Mouse (Mus musculus) kidney, adult 18-20 months (tissue): ENCODE data around the gene Nobox.
A peak's percentile ranks its signal among the peaks of the same experiment; 100 is the strongest.

Source experiments
- DNase-seq: peaks from one replicate; pipeline ENCODE4 v3.0.0; 2021

Nobox gene

GRCm38 (mm10) chr6:43309454-43309853, at the start of gene Nobox:
Gene Nobox (minus strand): TSS chr6:43309554.
- no peak for DNase-seq

GRCm38 (mm10) chr6:43354562-43355241, 45.3 kb upstream of the Nobox start:
- DNase-seq, result no peak

GRCm38 (mm10) chr6:43353446-43353845, 44.1 kb upstream of the Nobox start:
- DNase-seq, result no peak

DNA sequence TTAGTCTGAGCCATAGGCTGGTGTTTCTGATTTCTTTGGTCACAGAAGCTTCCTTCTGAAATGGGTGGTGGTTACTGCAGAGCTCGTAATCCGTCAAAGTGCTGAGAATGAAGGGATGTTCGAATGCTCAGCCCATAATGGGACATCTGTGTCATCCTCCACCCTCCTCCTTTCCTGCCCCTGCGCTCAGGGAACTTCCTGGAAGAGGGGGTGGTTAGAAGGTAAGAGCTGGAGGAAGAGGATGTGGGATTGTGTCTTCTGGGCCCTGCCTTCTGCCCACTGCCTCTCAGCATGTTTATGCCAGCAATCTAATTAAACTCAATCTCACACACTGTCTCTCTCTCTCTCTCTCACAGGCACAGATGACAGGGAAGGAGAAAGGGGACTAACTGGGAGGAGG, 39.7 kb upstream of the Nobox start:
- DNase-seq, result no peak

- no peak for DNase-seq
Observed at GRCm38 (mm10) chr6:43347637-43348036, 38.3 kb upstream of the Nobox start.

GRCm38 (mm10) chr6:43343006-43343405, 33.7 kb upstream of the Nobox start:
- DNase-seq, result no peak

GRCm38 (mm10) chr6:43342386-43342785, 33.0 kb upstream of the Nobox start:
- no peak for DNase-seq

- no peak for DNase-seq
Observed at GRCm38 (mm10) chr6:43338804-43339203, 29.4 kb upstream of the Nobox start.

DNA sequence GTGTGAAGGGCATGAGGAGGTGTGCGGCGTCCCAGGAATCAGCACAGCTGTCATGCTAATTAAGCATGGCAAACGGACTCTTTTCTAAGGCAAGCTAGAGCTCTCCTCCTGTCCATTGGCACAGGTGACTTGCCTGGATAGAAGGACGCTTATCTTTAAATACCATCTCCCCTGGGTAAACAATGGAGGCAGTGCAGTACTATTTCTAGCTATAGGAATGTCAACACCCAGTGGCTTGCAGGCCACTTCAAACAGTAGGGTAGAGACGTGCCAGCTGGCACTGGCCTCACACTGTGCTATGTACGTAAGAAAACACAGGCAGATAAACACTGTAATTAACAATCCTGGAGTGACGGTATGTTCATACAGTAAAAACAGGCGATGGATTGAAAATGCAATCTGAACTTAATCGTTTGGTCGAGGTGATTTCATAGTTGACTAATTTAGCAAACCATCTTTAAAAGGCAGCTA, 28.2 kb upstream of the Nobox start:
- peak; percentile 13 for DNase-seq

GRCm38 (mm10) chr6:43335619-43336234, 26.4 kb upstream of the Nobox start:
- DNase-seq, result no peak

DNA sequence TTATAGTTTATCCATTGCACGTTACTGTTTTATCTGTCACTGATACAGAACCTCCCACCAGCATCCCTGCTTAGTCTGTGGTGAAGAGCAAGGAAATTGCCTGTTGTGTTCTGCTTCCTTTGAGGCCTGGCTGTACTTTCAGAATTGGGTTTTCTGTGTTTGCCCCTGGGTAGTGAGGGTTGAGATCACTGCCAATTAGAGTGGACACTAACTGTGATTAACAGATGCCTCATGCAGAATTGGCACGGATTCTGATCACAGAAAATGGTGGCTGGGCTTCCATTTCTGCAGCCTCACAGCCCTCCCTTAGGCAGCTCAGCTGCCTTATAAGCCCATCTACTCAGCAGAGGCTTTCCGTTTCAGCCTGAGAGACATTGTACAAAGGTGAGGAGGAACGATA, 24.1 kb upstream of the Nobox start:
- no peak for DNase-seq

GRCm38 (mm10) chr6:43312961-43313656, 3.8 kb upstream of the Nobox start:
- DNase-seq, result no peak

DNA sequence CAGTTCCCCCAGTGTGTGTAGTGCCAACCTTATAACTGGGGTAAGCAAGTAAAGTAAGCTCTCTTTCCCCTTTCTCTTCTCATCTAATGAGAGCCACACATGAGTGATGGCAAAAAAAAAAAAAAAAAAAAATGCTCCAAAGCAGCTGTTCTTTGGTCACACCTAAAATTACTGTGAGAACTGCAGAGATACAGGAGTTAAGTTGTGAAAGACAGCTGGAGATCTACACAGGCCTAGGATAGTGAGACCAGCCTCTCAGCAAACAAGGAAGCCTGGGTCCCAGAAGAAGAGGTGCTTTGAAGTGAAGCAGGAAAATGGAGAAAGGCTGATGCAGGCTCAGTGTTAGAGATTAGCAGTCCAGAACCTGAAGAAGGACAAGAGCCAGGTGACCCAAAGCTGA, 3.2 kb upstream of the Nobox start:
- DNase-seq, result no peak

DNA sequence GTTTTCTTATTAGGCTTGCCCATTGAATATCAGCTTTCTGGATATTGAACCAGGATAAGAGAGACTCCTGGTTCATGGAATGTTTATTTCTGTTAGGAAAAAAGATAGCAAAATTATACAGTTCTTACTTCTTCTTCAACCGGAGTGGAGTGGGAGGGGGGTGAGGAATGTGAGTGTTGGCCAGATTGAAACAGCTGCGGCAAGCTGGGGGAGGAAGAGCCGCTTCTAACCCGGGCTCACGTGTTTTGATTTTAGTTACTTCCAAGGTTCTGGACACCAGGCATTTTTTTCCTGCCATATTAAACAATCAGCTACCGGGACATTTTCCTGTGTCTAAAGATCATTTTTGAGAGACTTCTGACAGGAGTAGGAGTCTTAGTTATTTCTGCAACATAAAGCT, 717 bp upstream of the Nobox start:
- DNase-seq, result no peak

DNA sequence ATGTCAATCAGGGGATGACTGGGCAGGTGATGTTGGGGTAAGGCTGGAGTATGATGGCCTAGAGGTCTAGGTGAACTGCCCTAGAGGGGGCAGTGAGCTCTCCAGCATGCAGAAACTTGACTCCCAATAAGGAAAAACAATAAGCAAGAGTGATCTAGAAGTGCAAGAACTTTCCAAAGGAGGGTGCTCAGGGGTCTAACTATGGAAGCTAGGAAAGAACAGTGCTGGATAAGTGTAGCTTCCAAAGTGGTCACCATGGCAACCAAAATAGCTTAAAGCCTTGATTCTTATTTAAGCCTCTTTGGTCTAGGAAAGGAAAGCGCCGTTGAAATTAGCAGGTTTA, 11.9 kb downstream of the Nobox start:
- DNase-seq, result no peak

DNA sequence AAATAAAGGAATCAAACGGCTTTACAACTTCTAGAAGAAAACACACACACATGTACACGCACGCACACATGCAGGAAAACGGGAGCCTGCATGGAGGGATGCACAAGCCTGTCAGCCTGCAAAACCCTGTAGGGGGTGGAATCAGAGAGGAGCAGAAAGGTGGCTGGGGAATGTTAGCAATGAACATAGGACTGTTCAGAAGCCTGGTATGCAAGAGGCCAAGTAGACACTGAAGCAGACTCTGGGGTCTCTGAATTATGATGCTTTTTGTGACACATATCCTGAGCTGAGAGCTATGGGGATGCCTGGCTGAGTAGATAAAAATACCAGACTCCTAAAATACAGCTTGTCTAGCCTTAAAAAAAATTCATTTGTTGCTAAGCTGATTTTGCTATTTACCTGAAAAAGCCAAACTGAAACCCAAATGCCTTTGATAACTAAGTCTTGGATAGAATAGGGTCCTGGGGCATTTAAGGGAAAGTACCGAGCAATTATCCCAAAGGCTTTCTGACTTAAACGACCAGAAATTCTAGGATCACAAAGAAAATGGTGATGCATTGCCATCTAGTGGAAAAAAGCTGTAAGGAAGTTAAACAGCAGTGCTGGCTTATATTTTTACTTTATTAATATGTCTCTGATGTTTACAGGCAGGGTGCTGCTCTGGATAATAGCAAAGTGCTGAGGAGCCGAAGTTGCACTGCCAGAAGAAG, 12.4 kb downstream of the Nobox start:
- peak; percentile 7 for DNase-seq

GRCm38 (mm10) chr6:43295908-43296307, 13.4 kb downstream of the Nobox start:
- DNase-seq, result no peak

DNA sequence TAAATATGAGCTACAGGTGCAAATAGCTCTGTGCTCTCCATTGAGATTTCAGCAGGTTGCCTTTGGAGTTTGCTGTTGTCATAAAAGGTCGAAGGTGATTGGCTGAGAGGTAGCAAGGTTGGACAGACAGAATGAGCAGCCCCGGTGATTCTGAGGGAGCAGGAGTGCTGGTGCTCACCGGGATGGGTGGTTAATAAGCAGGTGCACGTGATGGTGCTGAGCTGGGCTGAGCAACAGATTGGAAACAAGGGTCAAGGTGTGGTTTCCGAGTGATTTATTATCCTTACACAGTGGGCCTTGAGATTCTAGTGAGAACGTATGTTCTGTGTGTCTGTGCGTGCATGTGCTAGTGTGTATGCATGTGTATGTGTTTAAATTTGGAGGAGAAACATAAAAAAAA, 16.2 kb downstream of the Nobox start:
- no peak for DNase-seq

DNA sequence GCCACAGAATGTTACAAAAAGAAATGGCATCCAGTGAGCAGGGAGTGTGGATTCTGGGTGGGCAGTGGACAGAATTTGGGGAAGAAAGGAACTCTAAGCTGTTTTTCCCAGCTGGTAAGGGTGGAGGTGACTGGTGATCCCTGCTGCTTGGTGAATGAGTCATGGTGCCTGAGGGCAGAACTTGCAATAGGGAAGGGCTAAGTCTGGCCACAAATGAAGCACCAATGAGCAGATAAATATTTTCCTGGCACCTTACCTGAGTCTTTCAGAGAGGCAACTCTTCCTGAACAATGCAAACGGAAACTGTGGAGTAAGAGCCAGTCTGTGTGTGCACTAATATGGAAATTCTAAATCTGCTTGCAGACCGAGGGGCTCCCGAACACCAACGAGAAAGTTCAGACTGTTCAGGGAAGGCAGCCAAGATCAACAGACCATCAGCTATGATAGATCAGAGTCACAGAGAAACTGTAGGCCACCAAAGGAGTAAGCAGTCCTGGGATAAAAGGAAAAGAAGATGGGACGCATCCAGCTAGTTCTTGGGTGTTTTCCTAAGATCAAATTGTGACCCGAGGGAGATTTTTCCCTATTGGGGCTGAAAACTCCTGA, 16.8 kb downstream of the Nobox start:
- DNase-seq, result no peak

GRCm38 (mm10) chr6:43292041-43292440, 17.3 kb downstream of the Nobox start:
- peak; percentile 45 for DNase-seq

DNA sequence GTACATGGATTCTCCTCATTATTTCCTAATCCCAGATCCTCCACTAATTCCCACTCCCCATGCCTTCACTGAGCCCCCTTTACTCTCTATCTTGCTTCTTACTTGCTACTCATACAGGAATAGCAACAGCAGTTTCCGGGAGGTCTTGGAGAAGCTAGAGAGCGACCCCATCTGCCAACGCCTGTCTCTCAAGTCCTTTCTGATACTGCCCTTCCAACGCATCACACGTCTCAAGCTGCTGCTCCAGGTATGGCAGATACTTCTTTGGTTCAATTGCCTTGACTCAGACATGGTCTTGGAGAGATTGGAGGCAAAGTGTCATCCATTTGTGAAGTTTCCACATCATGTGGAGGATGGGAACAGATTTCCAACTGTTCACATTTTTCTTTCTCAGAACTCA, 28.9 kb downstream of the Nobox start:
- DNase-seq, result no peak

- no peak for DNase-seq
Observed at GRCm38 (mm10) chr6:43278247-43278646, 31.1 kb downstream of the Nobox start.

DNA sequence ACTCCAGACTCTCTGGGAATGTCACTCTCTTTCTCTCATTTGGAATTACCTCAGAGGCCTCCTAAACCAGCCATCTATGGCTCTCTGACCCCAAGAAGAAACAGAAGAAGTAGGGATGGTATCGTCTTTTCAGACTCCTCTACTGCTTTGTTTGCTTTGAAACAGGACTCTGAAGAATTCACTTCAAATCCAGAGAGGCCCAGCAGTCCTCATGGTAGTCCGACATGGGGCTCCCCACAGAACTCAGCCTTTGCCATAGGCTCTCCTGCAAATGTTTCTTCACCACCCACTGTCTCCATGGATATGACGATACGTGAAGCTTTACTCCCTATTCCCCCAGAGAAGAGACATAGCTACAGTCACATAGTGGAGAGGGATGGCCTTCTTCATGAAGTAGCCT, 35.2 kb downstream of the Nobox start:
- DNase-seq, result no peak
